Mouse (Mus musculus): Measurements from ENCODE around the gene Chpf2. TPM values are rescaled to one million over a fixed set of nuclear protein-coding genes. Genes with fewer than 3 reads are reported as not detected.

The Chpf2 gene
- polyA plus RNA-seq, 2 experiments from 2014 or later: 9.3 to 15.6 TPM

GRCm38 (mm10) chr5:24605321-24605979 lies 18.9 kb downstream of the Chpf2 start:
- ATAC-seq: no peak

- ATAC-seq: no peak
Observed at GRCm38 (mm10) chr5:24605980-24606665, 19.6 kb downstream of the Chpf2 start.

GRCm38 (mm10) chr5:24609388-24609787 lies 22.8 kb downstream of the Chpf2 start:
- no peak for ATAC-seq

- no peak for ATAC-seq
Observed at GRCm38 (mm10) chr5:24611366-24612301, 25.1 kb downstream of the Chpf2 start.

- no peak for ATAC-seq
Observed at GRCm38 (mm10) chr5:24612302-24612649, 25.7 kb downstream of the Chpf2 start.

GRCm38 (mm10) chr5:24615097-24615496 lies 28.6 kb downstream of the Chpf2 start:
- no peak for ATAC-seq

- no peak for ATAC-seq
Observed at GRCm38 (mm10) chr5:24618921-24619320, 32.4 kb downstream of the Chpf2 start.

GRCm38 (mm10) chr5:24620116-24620515 lies 33.6 kb downstream of the Chpf2 start:
- no peak for ATAC-seq

GRCm38 (mm10) chr5:24620626-24621025 lies 34.1 kb downstream of the Chpf2 start:
- no peak for ATAC-seq

- ATAC-seq: no peak
Observed at GRCm38 (mm10) chr5:24622386-24623040, 36.0 kb downstream of the Chpf2 start.

GRCm38 (mm10) chr5:24623041-24623985 lies 36.8 kb downstream of the Chpf2 start:
- ATAC-seq: no peak

- peak; percentile 49 for ATAC-seq
Observed at GRCm38 (mm10) chr5:24623986-24624821, 37.7 kb downstream of the Chpf2 start, which contains the start of gene Smarcd3. Gene Smarcd3 (minus strand): TSS chr5:24624411.

GRCm38 (mm10) chr5:24624822-24625120 lies 38.2 kb downstream of the Chpf2 start:
- ATAC-seq: no peak

GRCm38 (mm10) chr5:24629712-24630111 lies 43.2 kb downstream of the Chpf2 start:
- ATAC-seq: peak; percentile 92

- ATAC-seq: no peak
Observed at GRCm38 (mm10) chr5:24635093-24635492, 48.6 kb downstream of the Chpf2 start.

GRCm38 (mm10) chr5:24635526-24636141 lies 49.1 kb downstream of the Chpf2 start:
- ATAC-seq: no peak

- no peak for ATAC-seq
Observed at GRCm38 (mm10) chr5:24636987-24637386, 50.4 kb downstream of the Chpf2 start.

- no peak for ATAC-seq
Observed at GRCm38 (mm10) chr5:24638131-24638530, 51.6 kb downstream of the Chpf2 start.

- ATAC-seq: no peak
Observed at GRCm38 (mm10) chr5:24639081-24639480, 52.5 kb downstream of the Chpf2 start.
